Mouse (Mus musculus) bone marrow, adult 2 months (tissue): ENCODE results near the gene 4930578G10Rik.

Experiments used
- CTCF ChIP-seq: fragments of 200-500 bp; IDR thresholded peaks from 2 replicates; pipeline ENCODE4 v1.5.1; 2011; ENCODE audit warnings: low read length, control low read depth; ENCODE audit not compliant: control insufficient read depth, insufficient read depth
- POLR2A ChIP-seq: fragments of 200-500 bp; IDR thresholded peaks from 2 replicates; pipeline ENCODE4 v1.6.1; 2011; ENCODE audit warnings: low read depth, mild to moderate bottlenecking, control low read depth, low read length, borderline replicate concordance; ENCODE audit not compliant: control insufficient read depth

- TF ChIP-seq CTCF, result no peak
- no peak for TF ChIP-seq POLR2A
Measured at GRCm38 (mm10) chr4:42867390-42867789, 132.0 kb downstream of the 4930578G10Rik start.
